Mouse (Mus musculus) stomach, embryonic 15.5 days (tissue): ENCODE measurements at regions not wholly inside any gene's neighbourhood (a gene's known extent, or its start where the extent isn't known, plus 50 kb on each side); places are given as distances from the start of the nearest gene placed in this dataset.

Experiments used
- ATAC-seq: fragments of 200-750 bp; cut with Nextera tagmentation; 2 replicates; pipeline ENCODE4 v1.8.0; 2017; ENCODE audit warnings: low read depth, moderate number of reproducible peaks, moderate TSS enrichment; ENCODE audit not compliant: insufficient read depth, low FRiP score
- H3K27ac ChIP-seq: fragments of 300-500 bp; sonication (generic); 2 replicates; pipeline ENCODE4 v1.5.1; 2015; ENCODE audit warnings: mild to moderate bottlenecking, inconsistent platforms
- H3K27me3 ChIP-seq: fragments of 300-500 bp; sonication (generic); replicated peaks from 2 replicates; pipeline ENCODE4 v1.6.1; 2015; ENCODE audit warnings: inconsistent platforms
- H3K36me3 ChIP-seq: fragments of 300-500 bp; sonication (generic); 2 replicates; pipeline ENCODE4 v1.6.1; 2015; ENCODE audit warnings: inconsistent platforms
- H3K4me1 ChIP-seq: fragments of 300-500 bp; sonication (generic); 2 replicates; pipeline ENCODE4 v1.6.1; 2015; ENCODE audit warnings: inconsistent platforms
- H3K4me2 ChIP-seq: fragments of 300-500 bp; sonication (generic); 2 replicates; pipeline ENCODE4 v1.6.1; 2015; ENCODE audit warnings: mild to moderate bottlenecking, inconsistent platforms
- H3K4me3 ChIP-seq: fragments of 300-500 bp; sonication (generic); replicated peaks from 2 replicates; pipeline ENCODE4 v1.5.1; 2015; ENCODE audit warnings: inconsistent platforms
- H3K9ac ChIP-seq: fragments of 300-500 bp; sonication (generic); 2 replicates; pipeline ENCODE4 v1.6.1; 2015; ENCODE audit warnings: inconsistent platforms
- H3K9me3 ChIP-seq: fragments of 300-500 bp; sonication (generic); 2 replicates; pipeline ENCODE4 v1.6.1; 2016; ENCODE audit warnings: inconsistent platforms
- WGBS: fragments of 180-500 bp; shearing (Covaris S2); methylation state at CpG from one replicate; pipeline ENCODE4 v1.1.7; 2015; 5-methylcytosine and 5-hydroxymethylcytosine counted together

DNA sequence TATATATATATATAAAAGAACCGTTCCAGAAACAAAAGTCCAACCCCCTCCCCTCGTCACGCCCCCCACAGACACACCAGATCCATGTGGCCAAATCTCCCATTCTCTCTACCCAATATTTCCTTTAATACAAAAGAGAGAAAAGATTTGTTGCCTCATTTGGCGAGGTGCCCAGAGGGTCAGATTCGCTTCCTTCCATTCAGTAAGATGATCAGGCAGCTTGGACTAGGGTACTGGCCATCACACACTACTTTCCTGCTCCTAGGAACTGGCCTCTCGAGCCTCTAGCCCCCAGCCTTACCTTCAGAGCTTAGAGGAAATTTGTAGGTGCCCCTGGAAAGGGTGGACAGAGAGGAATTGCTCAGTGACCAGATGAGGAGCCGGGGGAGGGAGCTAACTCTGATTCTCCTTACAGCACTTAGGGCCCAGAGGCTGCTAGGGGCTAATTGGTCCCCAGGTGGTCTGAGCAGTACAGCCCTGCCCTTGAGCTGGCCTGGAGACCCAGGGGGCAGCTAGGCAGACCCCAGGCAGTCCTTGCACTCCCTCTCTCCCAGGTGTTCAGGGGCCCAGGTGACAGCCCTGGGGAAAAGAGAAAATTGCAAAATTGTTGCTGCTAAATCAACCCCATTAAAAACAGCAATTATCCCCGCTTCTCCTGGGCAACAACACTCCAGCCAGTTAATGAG, 470.4 kb upstream of the Mgmt start:
- Histone ChIP-seq H3K4me3 (no peak overlapping the region), H3K27me3 (no peaks in the 10 kb centered on the region), H3K4me1 (no peaks in the 10 kb centered on the region), H3K9me3 (no peaks in the 10 kb centered on the region), H3K36me3 (no peaks in the 10 kb centered on the region), H3K9ac (no peak overlapping the region), H3K4me2 (no peak overlapping the region), H3K27ac (no peak overlapping the region)
- 60% methylated on average over 8 of the region's 8 CpGs for WGBS
- ATAC-seq = no peak

DNA sequence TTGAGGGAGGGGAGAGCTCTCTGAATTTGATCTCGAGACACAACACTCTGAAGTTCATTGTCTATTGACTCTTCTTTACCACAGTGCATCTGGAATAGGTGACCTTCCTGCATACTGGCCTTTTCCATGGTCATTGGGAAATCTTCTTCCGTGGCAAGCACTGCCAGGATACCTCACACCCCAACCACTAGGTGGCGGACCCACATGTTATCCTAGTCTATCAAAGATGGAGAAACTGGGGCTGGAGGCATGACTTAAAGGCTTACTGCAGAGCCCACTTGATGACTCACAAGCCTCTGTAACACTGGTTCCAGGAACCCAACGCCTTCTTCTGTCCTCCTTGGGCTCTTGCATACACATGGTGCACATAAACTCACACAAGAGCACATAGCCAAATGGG, 467.2 kb upstream of the Mgmt start:
- 65% methylated on average over 4 of the region's 4 CpGs for WGBS

DNA sequence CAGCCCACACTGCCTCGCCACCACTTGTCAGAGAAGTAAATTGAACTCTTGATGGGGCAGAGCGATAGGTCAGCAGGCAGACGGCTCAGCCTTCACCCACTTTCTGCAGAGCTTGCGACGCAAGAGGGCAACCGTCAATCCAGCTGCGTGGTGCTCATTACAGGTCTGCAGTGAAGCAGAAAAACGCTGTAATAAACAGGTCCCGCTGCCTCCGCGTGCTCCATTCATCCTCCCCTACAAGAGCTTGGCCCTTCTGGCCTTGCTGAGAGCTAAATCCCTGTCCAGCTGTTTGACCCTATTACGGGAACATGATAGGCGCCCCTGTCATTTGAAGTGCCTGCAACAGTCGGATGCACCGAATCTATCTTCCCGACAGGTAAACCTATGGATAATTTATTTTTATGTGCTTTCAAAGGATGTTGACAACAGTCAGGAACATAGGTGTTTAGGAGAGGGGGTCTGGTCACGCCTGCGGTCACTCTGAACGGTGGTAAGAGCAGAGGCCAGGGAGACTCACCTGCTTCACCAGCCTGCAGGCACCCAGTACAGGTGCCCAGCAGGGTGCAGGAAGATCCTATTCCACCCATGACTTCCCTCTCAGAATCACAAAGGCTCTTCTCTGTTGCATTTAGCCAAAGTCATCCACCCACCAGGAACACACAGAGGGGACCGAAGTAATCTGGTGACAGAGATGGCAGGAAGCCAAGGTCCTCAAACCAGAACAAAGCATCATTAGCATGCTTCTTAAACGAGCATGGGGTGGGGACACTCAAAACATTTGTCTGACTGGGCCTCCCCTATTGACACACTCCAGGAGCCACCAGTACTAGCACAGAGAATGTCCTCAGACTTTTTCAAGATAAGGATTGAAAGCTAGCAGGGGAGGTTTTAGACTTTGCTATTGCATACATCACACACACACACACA, 464.1 kb upstream of the Mgmt start:
- ATAC-seq = no peak
- 53% methylated on average over 21 of the region's 21 CpGs for WGBS
- Histone ChIP-seq H3K27ac (no peak overlapping the region), H3K4me1 (no peaks in the 10 kb centered on the region), H3K9me3 (no peaks in the 10 kb centered on the region), H3K4me3 (no peak overlapping the region), H3K9ac (no peak overlapping the region), H3K36me3 (no peaks in the 10 kb centered on the region), H3K4me2 (no peak overlapping the region), H3K27me3 (no peaks in the 10 kb centered on the region)

More for the DNA sequence above, 467.2 kb upstream of the Mgmt start:
- no peak overlapping the region for H3K9ac ChIP-seq
- ATAC-seq = no peak
- H3K27me3 ChIP-seq = no peaks in the 10 kb centered on the region
- H3K4me2 ChIP-seq = no peak overlapping the region
- no peaks in the 10 kb centered on the region for H3K36me3 ChIP-seq
- H3K27ac ChIP-seq = no peak overlapping the region
- no peak overlapping the region for H3K4me3 ChIP-seq
- no peaks in the 10 kb centered on the region for H3K4me1 ChIP-seq
- H3K9me3 ChIP-seq = no peaks in the 10 kb centered on the region

DNA sequence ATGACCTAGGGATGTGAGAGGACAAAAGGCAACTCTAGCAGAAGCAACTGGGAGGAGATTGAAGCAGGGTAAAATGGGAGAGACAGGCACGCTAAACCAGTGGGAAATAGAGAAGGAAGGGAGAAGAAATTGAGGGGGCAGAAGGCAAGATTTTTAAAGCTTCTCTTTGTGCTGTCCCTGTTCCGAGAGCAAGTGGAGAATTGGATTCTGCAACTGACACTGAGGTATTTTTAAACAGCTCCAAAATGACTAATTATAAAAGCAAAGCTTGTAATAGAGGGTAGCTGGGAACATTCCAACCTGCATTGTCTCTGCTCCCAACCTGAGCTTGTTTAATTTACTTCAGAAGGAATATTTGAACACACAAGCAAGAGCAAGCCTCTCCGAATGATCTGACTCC, 460.7 kb upstream of the Mgmt start:
- no peak overlapping the region for H3K4me2 ChIP-seq
- no peak overlapping the region for H3K27ac ChIP-seq
- WGBS = 56% methylated on average over 3 of the region's 3 CpGs
- no peaks in the 10 kb centered on the region for H3K4me1 ChIP-seq
- no peaks in the 10 kb centered on the region for H3K36me3 ChIP-seq
- H3K27me3 ChIP-seq = no peaks in the 10 kb centered on the region
- H3K9ac ChIP-seq = no peak overlapping the region
- no peaks in the 10 kb centered on the region for H3K9me3 ChIP-seq
- H3K4me3 ChIP-seq = no peak overlapping the region
- no peak for ATAC-seq

DNA sequence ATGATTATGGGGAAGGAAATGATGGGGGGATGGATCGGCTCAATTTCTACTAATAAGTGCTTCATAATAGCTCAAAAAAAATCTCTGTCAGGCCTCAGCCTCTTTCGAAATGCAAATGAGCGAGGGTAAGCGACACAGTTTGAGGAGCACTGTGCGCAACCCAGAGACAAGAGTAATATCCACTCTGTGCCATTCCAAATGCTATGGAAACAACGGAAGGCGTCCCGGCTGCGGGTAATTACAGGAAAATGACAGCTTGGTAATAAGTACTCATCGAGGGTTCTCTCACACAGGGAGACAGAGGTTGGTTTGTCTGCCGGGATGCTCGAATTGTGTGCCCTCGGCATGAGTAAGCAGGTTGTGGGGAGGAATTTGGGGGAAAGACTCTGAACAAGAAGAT, 459.9 kb upstream of the Mgmt start:
- no peak overlapping the region for H3K4me2 ChIP-seq
- H3K27ac ChIP-seq = no peak overlapping the region
- H3K36me3 ChIP-seq = no peaks in the 10 kb centered on the region
- no peak overlapping the region for H3K4me3 ChIP-seq
- ATAC-seq = no peak
- 90% methylated on average over 13 of the region's 13 CpGs for WGBS
- no peaks in the 10 kb centered on the region for H3K9me3 ChIP-seq
- no peaks in the 10 kb centered on the region for H3K4me1 ChIP-seq
- H3K27me3 ChIP-seq = no peaks in the 10 kb centered on the region
- no peak overlapping the region for H3K9ac ChIP-seq

DNA sequence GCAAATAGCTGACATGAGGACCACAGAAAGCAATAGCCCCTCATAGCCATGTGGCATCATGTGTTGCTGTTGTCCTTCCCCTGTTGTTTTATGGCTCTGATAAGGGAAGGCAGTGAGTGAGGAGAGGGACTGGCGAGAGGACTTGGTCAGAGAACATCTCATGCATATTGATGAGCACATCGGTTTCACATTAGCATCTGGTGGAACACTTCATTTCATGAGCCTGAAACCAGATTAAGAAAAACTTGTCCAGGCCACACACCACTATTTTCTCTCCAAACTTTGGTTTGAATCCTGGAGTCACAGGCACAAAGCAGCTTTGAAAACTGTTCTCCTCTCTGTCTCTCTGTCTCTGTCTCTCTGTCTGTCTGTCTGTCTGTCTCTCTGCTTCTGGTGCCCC, 451.0 kb upstream of the Mgmt start:
- Histone ChIP-seq H3K4me1 (no peaks in the 10 kb centered on the region), H3K27me3 (no peaks in the 10 kb centered on the region), H3K36me3 (no peaks in the 10 kb centered on the region), H3K27ac (no peak overlapping the region), H3K4me3 (no peak overlapping the region), H3K4me2 (no peak overlapping the region), H3K9me3 (no peaks in the 10 kb centered on the region), H3K9ac (no peak overlapping the region)
- 74% methylated on average over 2 of the region's 2 CpGs for WGBS
- ATAC-seq = no peak

DNA sequence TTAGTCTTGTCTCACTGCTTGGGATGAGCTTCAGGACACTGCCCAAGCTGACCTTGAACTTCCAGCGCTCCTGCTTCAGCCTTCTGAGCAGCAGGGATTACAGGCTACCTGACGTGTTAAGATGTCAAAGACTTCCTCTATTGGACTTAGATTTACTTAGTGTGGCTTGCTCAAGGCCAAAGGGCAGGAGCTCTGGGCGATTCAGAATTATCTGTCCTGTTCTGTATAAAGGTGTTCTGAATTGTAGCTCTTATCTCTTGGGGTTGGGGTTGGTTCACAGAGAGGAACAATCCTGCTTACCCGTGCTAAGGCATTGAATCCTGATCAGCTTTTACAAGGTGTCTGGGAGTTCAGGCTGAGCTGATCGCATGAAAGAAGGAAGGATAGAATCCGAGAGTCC, 449.3 kb upstream of the Mgmt start:
- Histone ChIP-seq H3K27me3 (no peaks in the 10 kb centered on the region), H3K4me2 (no peak overlapping the region), H3K4me3 (no peak overlapping the region), H3K36me3 (no peaks in the 10 kb centered on the region), H3K9me3 (no peaks in the 10 kb centered on the region), H3K9ac (no peak overlapping the region), H3K27ac (no peak overlapping the region), H3K4me1 (no peaks in the 10 kb centered on the region)
- 65% methylated on average over 6 of the region's 6 CpGs for WGBS
- no peak for ATAC-seq

DNA sequence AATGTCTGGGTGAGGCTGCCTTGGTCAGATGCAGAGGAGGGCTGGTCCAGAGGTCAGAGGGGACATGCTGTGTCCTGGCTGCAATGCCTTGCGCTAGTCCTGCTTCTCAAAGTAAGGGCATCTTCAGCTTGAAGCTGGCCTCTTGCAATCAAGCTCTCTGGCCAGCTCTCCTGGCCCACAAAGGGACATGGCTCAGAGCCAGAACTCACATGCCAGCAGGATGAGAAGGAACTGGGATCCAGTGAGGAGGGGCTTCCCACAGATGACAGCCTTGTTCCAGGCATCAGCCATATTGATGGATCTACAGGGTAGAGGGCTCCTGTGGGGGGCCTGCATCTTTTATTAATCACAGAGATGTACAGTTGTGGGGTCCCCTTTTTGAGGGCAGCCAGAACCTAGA, 445.1 kb upstream of the Mgmt start:
- 93% methylated on average over 1 of the region's 1 CpGs for WGBS
- Histone ChIP-seq H3K4me2 (no peak overlapping the region), H3K4me1 (no peaks in the 10 kb centered on the region), H3K4me3 (no peak overlapping the region), H3K36me3 (no peaks in the 10 kb centered on the region), H3K9ac (no peak overlapping the region), H3K27ac (no peak overlapping the region), H3K27me3 (no peaks in the 10 kb centered on the region), H3K9me3 (no peaks in the 10 kb centered on the region)
- no peak for ATAC-seq

DNA sequence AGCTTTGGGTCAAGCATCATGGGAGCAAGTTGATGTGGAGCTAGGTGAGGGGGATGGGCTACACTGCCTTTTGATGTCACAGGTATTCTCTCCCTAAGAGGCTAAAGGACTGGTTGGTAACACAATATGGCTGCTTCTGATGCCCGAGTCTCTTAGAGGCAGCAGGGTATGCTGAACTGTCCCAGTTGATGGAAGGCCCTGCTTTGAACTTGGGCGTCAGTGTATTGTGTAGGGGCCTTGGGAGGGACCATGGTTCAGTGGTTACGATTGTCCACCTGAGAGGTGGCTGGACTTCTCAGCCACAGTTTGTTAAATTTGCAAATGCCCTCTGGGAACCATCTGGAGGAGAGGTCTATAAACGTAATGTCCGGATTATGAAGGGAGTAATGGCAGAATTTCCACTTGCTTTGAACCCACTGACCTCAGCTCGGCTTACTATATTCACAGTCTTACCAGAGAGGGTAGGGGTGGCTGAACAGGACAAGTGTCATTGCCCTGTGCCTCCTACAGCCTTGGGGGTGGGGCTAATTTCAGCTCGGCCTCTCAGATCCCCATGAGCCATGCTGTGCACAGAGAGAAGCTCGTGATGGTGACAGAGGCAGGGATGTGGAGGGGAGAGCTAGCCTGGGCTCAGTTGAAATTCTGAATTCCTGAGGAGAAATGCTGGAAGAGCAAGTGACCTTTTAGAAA, 442.6 kb upstream of the Mgmt start:
- no peak for ATAC-seq
- WGBS = 73% methylated on average over 8 of the region's 8 CpGs
- Histone ChIP-seq H3K4me1 (no peaks in the 10 kb centered on the region), H3K27ac (no peak overlapping the region), H3K4me3 (no peak overlapping the region), H3K4me2 (no peak overlapping the region), H3K27me3 (no peaks in the 10 kb centered on the region), H3K36me3 (no peaks in the 10 kb centered on the region), H3K9ac (no peak overlapping the region), H3K9me3 (no peaks in the 10 kb centered on the region)

DNA sequence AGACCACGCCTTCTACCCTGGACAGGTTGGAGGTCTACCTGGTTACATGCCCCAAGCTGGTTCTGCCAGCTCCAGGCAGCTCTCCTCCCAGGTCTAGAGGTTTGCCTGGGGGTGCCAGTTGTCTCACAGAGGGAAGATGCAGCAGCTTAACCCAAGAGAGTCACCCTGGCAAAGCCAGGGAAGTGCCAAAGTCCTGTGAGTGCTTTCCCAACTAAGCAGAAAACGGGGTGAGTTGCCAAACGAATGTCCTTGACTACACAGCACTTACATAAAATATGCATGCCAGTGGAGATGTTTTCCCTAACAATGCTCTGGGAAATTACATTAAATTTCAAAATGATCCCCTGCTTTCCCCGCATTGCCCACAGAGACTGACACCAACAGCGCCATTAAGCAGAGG, 441.9 kb upstream of the Mgmt start:
- H3K9me3 ChIP-seq = no peaks in the 10 kb centered on the region
- H3K4me2 ChIP-seq = no peak overlapping the region
- 82% methylated on average over 5 of the region's 5 CpGs for WGBS
- no peaks in the 10 kb centered on the region for H3K4me1 ChIP-seq
- no peaks in the 10 kb centered on the region for H3K36me3 ChIP-seq
- no peaks in the 10 kb centered on the region for H3K27me3 ChIP-seq
- H3K4me3 ChIP-seq = no peak overlapping the region
- H3K9ac ChIP-seq = no peak overlapping the region
- no peak for ATAC-seq
- H3K27ac ChIP-seq = no peak overlapping the region

DNA sequence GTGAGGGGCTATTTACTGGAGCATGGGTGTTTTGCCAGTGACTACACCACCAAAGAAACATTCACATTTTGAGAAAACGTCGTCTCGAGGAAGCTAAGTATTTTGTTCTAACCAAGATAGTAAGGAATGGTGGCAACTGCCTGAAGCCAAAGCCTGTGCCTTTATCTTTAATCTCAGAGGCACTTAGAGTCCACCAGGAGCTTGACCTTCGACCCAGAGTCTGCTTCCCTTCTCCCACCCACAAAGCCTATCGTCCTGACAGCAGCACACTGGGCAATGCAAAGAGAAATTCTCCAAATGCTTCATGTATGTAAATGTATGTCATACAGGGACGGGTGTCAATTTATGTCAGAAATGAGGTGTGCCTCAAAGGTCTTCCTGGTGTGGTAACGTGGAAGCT, 437.2 kb upstream of the Mgmt start:
- Histone ChIP-seq H3K9ac (no peak overlapping the region), H3K4me2 (no peak overlapping the region), H3K36me3 (no peaks in the 10 kb centered on the region), H3K27me3 (no peaks in the 10 kb centered on the region), H3K4me3 (no peak overlapping the region), H3K9me3 (no peaks in the 10 kb centered on the region), H3K27ac (no peak overlapping the region), H3K4me1 (no peaks in the 10 kb centered on the region)
- WGBS = 54% methylated on average over 7 of the region's 7 CpGs
- no peak for ATAC-seq

DNA sequence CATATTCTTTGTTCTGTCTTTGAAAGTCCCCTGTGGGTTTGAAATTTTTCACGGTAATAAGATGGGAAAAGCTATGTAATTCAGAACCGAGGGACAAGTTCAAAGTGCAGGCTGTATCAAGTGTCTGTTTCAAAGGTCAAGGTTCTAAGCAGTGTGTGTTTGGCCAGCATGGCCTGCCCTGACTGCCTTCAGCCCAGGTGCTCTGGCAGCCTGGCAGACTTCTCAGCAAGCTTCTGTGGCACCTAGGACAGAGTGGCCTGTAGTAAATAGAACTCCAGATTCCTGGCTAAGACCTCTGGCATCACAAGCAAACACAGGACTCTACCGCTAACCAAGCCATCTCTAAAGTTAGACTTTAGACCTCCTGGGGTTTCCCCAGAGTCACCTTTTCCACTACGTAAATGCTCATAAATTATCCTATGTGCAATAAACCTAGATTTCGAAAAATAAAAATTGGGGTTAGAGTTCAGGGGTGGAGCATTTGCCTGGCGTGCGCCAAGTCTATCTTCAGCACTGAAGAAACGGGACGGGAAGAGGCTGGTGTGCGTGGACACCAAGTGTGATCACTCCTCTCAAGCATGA, 436.5 kb upstream of the Mgmt start:
- Histone ChIP-seq H3K4me3 (no peak overlapping the region), H3K9ac (no peak overlapping the region), H3K27me3 (no peaks in the 10 kb centered on the region), H3K9me3 (no peaks in the 10 kb centered on the region), H3K4me2 (no peak overlapping the region), H3K27ac (no peak overlapping the region), H3K36me3 (no peaks in the 10 kb centered on the region), H3K4me1 (no peaks in the 10 kb centered on the region)
- no peak for ATAC-seq
- 74% methylated on average over 10 of the region's 10 CpGs for WGBS
